Mouse (Mus musculus) kidney, postnatal 4 days (tissue): ENCODE measurements around the gene Myo1d.

Experiments
- DNase-seq, 2 experiments: peaks; one replicate each; pipeline ENCODE4 v3.0.0; 2021; ENCODE audit warnings: mixed read lengths in 2 of 2

Myo1d gene

DNA sequence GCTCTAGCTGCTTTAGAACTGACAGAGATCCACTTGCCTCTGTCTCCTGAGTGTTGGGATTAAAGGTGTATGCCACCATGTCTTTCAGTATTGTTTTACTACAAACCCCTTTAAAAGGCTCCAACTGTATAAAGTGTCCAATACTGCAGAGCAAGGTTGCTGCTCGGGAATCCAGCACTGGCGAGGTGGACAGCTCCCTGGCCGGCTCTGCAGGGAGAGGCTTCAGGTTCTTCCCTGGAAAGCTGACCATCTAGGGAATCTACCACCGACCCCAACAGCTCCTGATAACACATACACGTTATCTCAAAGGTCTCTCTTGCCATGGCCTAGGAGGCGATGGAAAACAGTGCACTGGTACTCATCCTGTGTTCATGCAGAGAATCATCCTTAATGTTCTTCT, 166.3 kb downstream of the Myo1d start:
- DNase-seq = peak; percentile 80 to 83

- DNase-seq = no peak
These were observed 177.0 kb downstream of the Myo1d start for GRCm38 (mm10) chr11:80602707-80603441.

GRCm38 (mm10) chr11:80602041-80602458, 177.8 kb downstream of the Myo1d start:
- peak; percentile 19 to 36 for DNase-seq

DNA sequence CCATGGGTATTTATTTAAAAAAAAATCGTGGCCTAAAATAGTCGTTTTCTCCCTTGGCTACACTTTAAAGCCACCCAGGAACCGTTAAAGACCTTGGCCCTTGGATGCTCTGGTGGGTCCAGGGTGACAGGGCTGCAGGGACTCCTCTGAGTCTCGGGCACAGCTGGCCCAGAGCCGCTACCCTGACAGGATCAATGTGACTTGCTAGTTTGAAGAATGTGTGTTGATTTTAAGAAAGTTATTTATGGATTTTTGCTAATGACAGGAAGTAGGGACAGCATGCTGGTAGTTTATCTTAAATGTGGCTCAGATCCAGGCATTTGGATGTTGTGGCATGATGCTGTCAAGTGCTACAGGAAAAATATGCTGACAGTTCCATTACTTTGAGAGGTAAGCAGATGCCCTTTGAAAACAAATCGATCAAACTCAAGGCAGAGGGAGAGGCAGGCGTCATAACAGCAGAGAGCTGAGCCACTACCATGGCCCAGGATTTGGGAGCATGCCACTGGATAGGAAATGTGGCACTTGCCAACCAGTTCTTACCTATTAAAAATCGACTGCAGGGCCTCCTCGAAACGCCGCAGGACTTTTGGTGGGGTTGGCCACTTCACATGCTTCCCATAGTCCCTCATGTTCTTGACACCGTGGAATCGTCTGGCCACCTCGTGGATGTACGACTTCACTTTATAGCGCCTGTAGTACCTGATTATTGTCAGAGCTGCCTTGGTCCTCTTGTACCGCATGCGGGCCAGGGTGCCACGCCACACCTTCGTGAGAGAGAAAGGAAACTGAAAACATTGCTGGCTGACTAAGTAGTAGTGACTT, 178.6 kb downstream of the Myo1d start:
- peak; percentile 14 to 21 for DNase-seq

DNA sequence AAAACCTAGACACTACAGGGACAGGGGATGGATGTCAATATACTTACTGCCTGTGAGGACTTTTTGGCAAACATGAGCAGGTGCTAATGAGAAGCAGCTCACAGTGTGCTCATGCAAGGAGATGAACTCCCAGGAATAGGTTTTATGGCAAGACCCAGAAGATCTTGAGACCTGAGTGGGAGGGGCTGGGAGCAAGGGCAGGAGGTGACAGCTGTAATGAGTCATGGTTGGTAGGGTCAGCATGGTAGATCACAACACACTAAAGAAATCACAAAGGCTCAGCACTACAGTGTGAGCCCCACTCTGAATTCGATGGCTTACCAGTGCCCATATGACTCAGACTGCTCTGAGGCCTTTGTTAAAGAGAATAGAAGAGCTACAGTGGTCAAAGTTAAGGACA, 184.3 kb downstream of the Myo1d start:
- DNase-seq = no peak

GRCm38 (mm10) chr11:80589387-80589786, 190.4 kb downstream of the Myo1d start:
- DNase-seq = no peak

DNA sequence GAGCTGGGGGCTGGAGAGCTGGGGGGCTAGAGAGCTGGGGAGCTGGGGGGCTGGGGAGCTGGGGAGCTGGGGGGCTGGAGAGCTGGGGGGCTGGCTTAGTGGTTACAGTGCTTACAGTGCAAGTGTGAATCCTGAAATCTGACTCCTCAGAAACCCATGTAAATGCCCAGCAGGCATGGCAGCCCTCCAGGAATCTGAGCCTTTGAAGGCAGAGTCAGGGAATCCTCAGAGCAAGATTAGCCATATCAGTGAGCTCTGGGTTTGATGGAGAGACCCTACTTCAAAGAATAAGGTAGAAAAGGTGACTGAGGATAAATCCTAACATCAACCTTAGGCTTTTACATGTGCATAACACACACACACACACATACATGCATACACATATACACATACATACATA, 194.1 kb downstream of the Myo1d start:
- DNase-seq = no peak

DNA sequence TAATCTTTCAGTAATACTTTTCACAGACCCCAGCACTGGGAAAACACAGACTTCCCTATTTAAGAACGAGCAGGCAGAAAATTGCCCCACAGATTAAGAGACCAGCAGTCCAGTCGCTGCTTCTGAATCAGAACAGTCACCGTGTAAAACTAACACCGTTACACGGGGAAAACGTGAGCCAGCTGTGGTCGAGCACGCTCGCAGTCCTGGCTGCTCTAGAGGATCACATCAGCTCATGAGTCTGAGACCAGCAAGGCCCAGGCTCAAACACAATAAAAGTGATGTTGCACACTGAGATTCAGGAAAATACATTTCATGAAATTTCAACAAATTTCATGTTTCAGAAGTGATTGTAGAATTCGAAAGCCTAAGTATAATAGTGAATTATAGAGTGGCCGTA, 194.6 kb downstream of the Myo1d start:
- no peak for DNase-seq

GRCm38 (mm10) chr11:80580494-80580893, 199.3 kb downstream of the Myo1d start:
- DNase-seq = no peak

DNA sequence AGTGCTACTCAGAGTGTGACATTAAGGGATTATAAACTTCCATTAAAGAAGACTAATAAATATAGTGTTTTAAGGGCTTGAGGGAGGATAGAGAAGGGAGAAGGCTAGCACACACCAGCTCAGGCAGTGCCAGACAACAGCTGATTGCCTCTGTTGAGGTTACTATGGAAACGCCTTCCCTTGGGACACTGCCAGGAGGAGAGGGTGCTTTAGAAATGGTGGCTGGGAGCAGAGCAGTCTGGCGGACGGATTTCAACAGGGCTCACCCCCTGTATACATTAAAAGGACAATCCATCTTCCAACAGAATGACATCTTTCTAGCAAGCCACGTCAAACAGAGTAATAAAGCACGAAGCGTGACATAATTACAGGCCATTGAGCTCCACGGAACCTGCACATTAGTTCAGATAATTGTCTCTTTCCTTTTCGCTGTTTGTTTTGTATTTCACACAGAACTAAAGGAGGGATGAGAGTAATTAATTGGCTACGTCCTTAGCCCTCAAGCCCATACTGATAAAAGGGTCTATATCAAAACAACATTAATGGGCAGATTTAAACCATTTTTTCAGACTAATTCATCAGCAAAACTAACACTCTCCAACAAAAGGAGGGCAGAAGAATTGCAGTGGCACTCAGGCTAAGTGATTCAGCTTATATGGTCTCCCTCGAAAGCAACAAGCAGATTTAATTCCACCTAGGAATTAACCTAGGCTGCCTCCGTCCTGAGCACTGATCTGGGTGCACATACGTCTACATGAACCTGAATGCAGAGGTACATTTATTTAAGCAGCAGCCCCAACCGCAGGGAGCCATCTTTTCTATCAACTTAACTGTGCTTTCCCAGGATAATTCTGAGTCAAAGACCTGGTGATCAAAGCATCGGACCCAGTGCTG, 201.8 kb downstream of the Myo1d start:
- peak; percentile 78 to 83 for DNase-seq

DNA sequence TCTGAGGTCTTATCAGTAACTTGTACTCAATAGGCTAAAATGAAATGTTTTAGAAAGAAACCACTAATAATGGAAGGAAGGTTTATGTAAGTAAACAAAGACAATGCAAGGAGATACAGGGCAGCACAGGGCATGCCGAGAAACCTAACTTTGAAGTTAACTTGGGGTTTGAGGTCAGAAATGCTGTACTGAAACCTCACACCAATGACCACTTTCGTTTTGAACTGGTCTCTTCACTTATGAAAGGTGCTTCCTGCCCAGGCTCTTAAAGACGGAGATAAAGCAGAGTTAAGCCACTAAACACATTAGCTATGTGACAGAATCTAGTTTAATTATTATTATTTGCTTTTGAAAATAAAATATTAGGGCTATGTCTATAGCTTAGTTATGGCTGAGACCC, 204.0 kb downstream of the Myo1d start:
- no peak for DNase-seq

- DNase-seq = no peak
These were observed 213.5 kb downstream of the Myo1d start for GRCm38 (mm10) chr11:80566286-80566685.

DNA sequence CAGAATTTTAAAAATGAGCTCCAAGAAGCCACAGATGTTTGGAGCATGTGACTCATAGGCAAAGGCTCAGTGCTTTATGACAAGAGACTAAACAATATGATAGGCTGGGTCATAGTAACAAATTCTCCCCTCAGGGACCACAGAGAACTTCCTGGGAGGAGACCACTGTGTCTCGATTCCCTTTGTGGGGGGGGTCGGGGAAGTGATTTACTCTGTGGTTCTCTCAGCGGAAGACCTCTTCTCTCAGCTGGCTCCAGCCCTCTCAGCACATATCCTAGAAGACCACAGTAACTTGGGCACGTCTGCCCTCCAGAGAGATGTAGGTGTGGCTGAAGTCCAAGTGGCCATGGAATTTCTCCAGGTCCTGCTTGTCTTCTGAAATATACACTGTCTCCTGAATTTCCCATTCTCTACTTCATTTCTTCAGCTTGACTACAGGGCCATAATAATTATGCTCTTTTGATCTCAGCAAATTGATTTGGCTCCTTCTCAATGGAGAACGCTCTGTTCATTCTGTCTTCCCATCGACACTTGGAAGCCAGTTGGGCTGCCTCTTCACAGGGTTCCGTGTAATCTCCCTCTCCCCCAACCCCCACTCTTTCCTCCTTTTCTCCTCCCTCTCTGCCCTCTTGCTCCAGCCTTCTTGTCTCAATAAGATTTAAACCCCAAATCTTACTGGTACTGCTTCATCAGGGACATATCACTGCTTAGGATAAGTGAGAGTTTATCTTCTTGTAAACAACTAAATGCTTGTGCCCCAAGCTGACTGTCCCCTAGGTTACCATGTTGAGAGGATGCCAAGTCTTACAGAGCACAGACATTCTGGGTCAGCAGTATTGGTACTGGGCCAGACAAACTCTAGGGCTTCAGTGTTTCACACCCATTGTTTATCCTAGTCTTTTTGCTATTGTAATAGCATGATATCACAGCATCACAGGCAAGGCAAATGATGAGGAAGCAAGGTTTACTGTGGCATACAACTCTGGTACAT, 214.6 kb downstream of the Myo1d start:
- peak; percentile 38 to 57 for DNase-seq

- DNase-seq = peak; percentile 49 to 60
These were observed 217.3 kb downstream of the Myo1d start for GRCm38 (mm10) chr11:80562479-80562878.

GRCm38 (mm10) chr11:80560770-80561169, 219.1 kb downstream of the Myo1d start:
- DNase-seq = no peak

- DNase-seq = no peak
These were observed 224.4 kb downstream of the Myo1d start for GRCm38 (mm10) chr11:80555416-80555815.

GRCm38 (mm10) chr11:80553046-80553445, 226.8 kb downstream of the Myo1d start:
- DNase-seq = no peak

GRCm38 (mm10) chr11:80551634-80552033, 228.2 kb downstream of the Myo1d start:
- no peak for DNase-seq

DNA sequence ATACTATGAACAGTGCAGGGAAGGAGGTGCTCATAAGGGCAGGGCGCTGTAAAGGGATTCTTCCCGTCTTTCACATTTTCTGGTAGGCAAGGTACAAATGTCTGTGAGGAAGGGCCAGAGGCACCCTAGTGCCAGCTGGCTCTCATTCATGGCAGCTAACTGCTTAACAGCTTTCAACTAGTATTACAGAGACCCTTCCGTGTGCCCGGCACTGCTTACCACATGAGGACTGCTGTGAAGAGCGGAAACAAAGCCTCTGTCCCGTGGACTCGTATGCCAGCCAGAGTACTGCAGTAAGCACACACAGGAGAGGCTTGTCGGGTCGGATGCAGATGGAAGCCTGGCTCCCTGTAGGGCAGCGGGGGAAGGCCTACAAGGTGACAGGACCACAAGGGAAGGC, 229.6 kb downstream of the Myo1d start:
- DNase-seq = no peak

DNA sequence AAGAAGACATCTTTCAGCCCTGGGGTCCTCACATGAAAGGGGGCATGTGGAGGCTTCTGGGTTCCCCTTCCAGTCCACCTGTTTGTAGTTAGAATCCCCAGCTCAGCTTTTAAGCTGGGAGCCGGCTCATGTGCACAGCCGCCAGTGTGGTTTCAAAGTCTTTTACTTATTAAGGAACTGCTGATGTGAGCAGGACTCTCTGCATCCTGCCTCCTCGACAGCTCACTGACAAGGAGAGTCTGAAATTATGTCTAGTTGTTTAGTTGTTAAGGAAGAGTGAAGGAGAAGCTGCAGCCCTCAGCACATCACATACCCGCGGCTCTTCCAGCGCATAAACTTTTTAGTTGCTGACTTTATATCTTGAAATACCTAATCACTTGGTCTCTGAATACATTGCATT, 230.0 kb downstream of the Myo1d start:
- no peak for DNase-seq

GRCm38 (mm10) chr11:80546233-80546632, 233.6 kb downstream of the Myo1d start:
- no peak for DNase-seq

DNA sequence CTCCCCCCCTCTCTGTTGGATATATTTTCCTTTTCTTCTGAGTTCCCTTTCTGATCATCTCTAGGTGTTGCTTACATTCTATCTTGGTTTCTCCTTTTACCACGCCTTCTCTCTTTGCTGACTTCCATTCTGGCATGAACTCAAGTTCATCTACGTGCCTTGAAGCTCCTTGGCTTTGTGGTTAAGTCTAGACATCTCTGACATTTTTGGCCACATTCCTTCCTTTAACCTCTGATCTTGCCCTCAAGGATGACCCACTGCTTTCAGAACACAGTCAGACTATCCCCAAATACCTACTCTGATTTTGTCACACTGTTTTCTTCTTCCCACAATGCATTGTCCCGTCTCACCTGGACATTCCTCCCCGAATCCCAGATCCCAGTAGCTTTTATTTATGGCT, 240.8 kb downstream of the Myo1d start:
- no peak for DNase-seq
